Mouse (Mus musculus): ENCODE measurements at regions not wholly inside any gene's neighbourhood (a gene's known extent, or its start where the extent isn't known, plus 50 kb on each side); places are given as distances from the start of the nearest gene placed in this dataset.

GRCm38 (mm10) chr11:19107180-19107579 is 88.4 kb upstream of the Meis1 start:
- TF ChIP-seq CTCF (IDR thresholded peaks at IDR 0.05; ENCODE audit: extremely low read depth, insufficient read depth, low read length): no peak
- TF ChIP-seq POLR2A (IDR thresholded peaks at IDR 0.05; ENCODE audit: extremely low read depth, insufficient read depth, low read length): no peak

Data from cortical plate, adult 2 months (tissue).